In the genomic region with DNA sequence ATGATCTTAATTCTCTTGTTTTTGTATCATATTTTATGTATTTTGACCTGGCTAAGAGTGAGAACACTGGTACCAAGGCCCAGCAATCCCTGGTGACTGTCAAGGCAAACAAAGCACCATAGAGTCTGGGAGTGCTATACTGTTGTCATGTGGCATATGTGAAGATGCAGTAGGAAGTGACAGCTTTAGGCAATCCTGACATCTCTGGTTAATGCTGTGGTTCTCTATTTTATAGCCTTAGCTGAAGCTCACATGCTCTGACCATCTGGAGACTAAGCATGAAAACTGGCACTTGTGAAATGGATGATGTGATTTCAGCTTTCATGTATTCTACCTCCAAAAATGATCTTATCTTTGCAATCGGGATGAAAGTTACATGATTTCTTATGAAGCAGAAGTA, we compare ENCODE assay signal across 19 mouse cellular contexts.
DNase-seq lines count a peak whose midpoint lies in the region; ATAC-seq and TF ChIP-seq lines count a peak whose summit lies in the region.
"Had no signal": no experiment of that assay in that cellular context is flagged by ENCODE, and none has a peak within 500 bp of the region (broad histone marks: within the 10 kb centered on the region; RNA-seq: fewer than 3 reads in every experiment).

No protein-coding gene starts in this region.

- no peaks in the 10 kb centered on the region for H3K36me3 ChIP-seq in forebrain, postnatal 0 days (ENCODE audit: insufficient read depth)
- no peaks in the 10 kb centered on the region for H3K36me3 ChIP-seq in forebrain, embryonic 10.5 days (replicated peaks)
- H3K36me3 ChIP-seq: embryonic facial prominence, embryonic 10.5 days; heart, embryonic 12.5 days; hindbrain, embryonic 10.5 days; hindbrain, embryonic 15.5 days had no signal

- 78% methylated on average over 1 of the region's 1 CpGs for WGBS in forebrain, postnatal 0 days
- 89% methylated on average over 1 of the region's 1 CpGs for WGBS in forebrain, embryonic 10.5 days

- no peaks in the 10 kb centered on the region for H3K9me3 ChIP-seq in forebrain, postnatal 0 days (ENCODE audit: low read length)
- no peaks in the 10 kb centered on the region for H3K9me3 ChIP-seq in forebrain, embryonic 10.5 days
- H3K9me3 ChIP-seq: embryonic facial prominence, embryonic 10.5 days; heart, embryonic 12.5 days; hindbrain, embryonic 10.5 days; hindbrain, embryonic 15.5 days had no signal

- no peak overlapping the region for H3K9ac ChIP-seq in forebrain, postnatal 0 days
- H3K9ac ChIP-seq: heart, embryonic 12.5 days; hindbrain, embryonic 15.5 days had no signal

- no peak overlapping the region for H3K4me3 ChIP-seq in forebrain, postnatal 0 days (ENCODE audit: low read depth, low read length)
- no peak overlapping the region for H3K4me3 ChIP-seq in forebrain, embryonic 10.5 days
- H3K4me3 ChIP-seq: embryonic facial prominence, embryonic 10.5 days; heart, embryonic 12.5 days; hindbrain, embryonic 10.5 days; hindbrain, embryonic 15.5 days had no signal

- peak; percentile 72 for ATAC-seq in forebrain, postnatal 0 days
- ATAC-seq: activated CD4-positive, CD25-positive, alpha-beta regulatory T cell, adult 4 months; intestine, embryonic 16.5 days; Patski had no signal

- TF ChIP-seq CTCF in forebrain, postnatal 0 days (IDR thresholded peaks at IDR 0.05; ENCODE audit: low read depth), result no peak

- H3K4me1 ChIP-seq in forebrain, postnatal 0 days (ENCODE audit: insufficient read depth), result no peaks in the 10 kb centered on the region
- no peaks in the 10 kb centered on the region for H3K4me1 ChIP-seq in forebrain, embryonic 10.5 days
- H3K4me1 ChIP-seq: embryonic facial prominence, embryonic 10.5 days; heart, embryonic 12.5 days; hindbrain, embryonic 10.5 days; hindbrain, embryonic 15.5 days had no signal

- peak; percentile 8 for DNase-seq in forebrain, postnatal 0 days
- DNase-seq in forebrain, embryonic 10.5 days (ENCODE audit: extremely low spot score, low spot score), result no peak
- peak; percentile 8 for DNase-seq in layer of hippocampus, adult 9-10 months (ENCODE audit: low spot score)
- DNase-seq in layer of hippocampus, adult 9-11 months, result no peak
- peak; percentile 5 to 9 for DNase-seq in right cerebral cortex, adult 2 months (ENCODE audit: low spot score in 2 of 2)
- DNase-seq in right cerebral cortex, postnatal 14 days, result no peak
- peak; percentile 19 for DNase-seq in telencephalon, adult 2 months (ENCODE audit: low read depth, low spot score)
- DNase-seq: adrenal gland, postnatal 14 days; cerebellum, adult 2 months; cerebellum, postnatal 10 days; gastrocnemius, postnatal 25 days had no signal

- H3K4me2 ChIP-seq in forebrain, postnatal 0 days (ENCODE audit: low read depth), result no peak overlapping the region
- H3K4me2 ChIP-seq: heart, embryonic 12.5 days; hindbrain, embryonic 15.5 days had no signal

- no peaks in the 10 kb centered on the region for H3K27me3 ChIP-seq in forebrain, postnatal 0 days (ENCODE audit: insufficient read depth, low read length)
- no peaks in the 10 kb centered on the region for H3K27me3 ChIP-seq in forebrain, embryonic 10.5 days (ENCODE audit: poor library complexity, severe bottlenecking)
- H3K27me3 ChIP-seq: CH12.LX; heart, embryonic 12.5 days; hindbrain, embryonic 15.5 days; Patski had no signal

- no peak overlapping the region for H3K27ac ChIP-seq in forebrain, postnatal 0 days (ENCODE audit: low read depth, low read length)
- H3K27ac ChIP-seq in forebrain, embryonic 10.5 days, result no peak overlapping the region
- H3K27ac ChIP-seq: embryonic facial prominence, embryonic 10.5 days; hindbrain, embryonic 10.5 days; hindbrain, embryonic 15.5 days had no signal

Comparison
In these comparisons a context has a peak if more than half of its experiments do, and no peak if none do; other contexts are left out.
1. DNase-seq: peak in forebrain, postnatal 0 days (single experiment), layer of hippocampus, adult 9-10 months (single experiment), right cerebral cortex, adult 2 months (2 of 2) and telencephalon, adult 2 months (single experiment); none in forebrain, embryonic 10.5 days (single experiment), layer of hippocampus, adult 9-11 months (single experiment) and right cerebral cortex, postnatal 14 days (single experiment).